Mouse (Mus musculus): Measurements from ENCODE around the gene Gmeb1.

GRCm38 (mm10) chr4:132305276-132305675, 43.9 kb upstream of the Gmeb1 start:
- TF ChIP-seq GATA1 (IDR thresholded peaks at IDR 0.05; ENCODE audit: low read depth, low read length) = peak; percentile 78
- no peak for TF ChIP-seq ZNF384 (IDR thresholded peaks at IDR 0.05; ENCODE audit: low read depth, low read length)
- TF ChIP-seq CTCF (IDR thresholded peaks at IDR 0.05 in 2 of 3, conservative IDR thresholded peaks at IDR 0.05 in 1 of 3; ENCODE audit: control insufficient read depth in 1 of 3, insufficient read depth in 1 of 3, low read depth in 2 of 3, low read length in 3 of 3, poor library complexity in 1 of 3, severe bottlenecking in 1 of 3) = no peak
- TF ChIP-seq ZMIZ1 (IDR thresholded peaks at IDR 0.05; ENCODE audit: low read depth, low read length) = no peak
- TF ChIP-seq EP300 (IDR thresholded peaks at IDR 0.05; ENCODE audit: low read depth in 1 of 2, low read length in 2 of 2) = peak in 1 of 2 experiments; percentile 48; a peak in 3 of 4 replicates
- TF ChIP-seq POLR2A (IDR thresholded peaks at IDR 0.05; ENCODE audit: control insufficient read depth in 1 of 2, insufficient read depth in 1 of 2, low read depth in 1 of 2, low read length in 2 of 2, poor library complexity in 1 of 2) = no peak
- 0 out of 2 replicates have a peak, but pooled peaks have one; percentile 38 for TF ChIP-seq MAX (IDR thresholded peaks at IDR 0.05; ENCODE audit: low read length)

Measured in MEL (cell line).